Mouse (Mus musculus) testis, adult 2 months (tissue): ENCODE data around the gene Tnfrsf13c.

ENCODE experiments used
- CTCF ChIP-seq: fragments of 200-500 bp; IDR thresholded peaks from 2 replicates; pipeline ENCODE4 v1.5.1; 2012; ENCODE audit warnings: low read depth, mild to moderate bottlenecking, inconsistent platforms, low read length, moderate library complexity; ENCODE audit not compliant: control insufficient read depth, insufficient read depth, insufficient replicate concordance
- POLR2A ChIP-seq: fragments of 200-500 bp; IDR thresholded peaks from 2 replicates; pipeline ENCODE4 v1.6.1; 2012; ENCODE audit warnings: low read depth, mild to moderate bottlenecking, inconsistent platforms, low read length, moderate library complexity; ENCODE audit not compliant: control insufficient read depth

GRCm38 (mm10) chr15:82231591-82232378 lies 7.6 kb upstream of the Tnfrsf13c start:
- TF ChIP-seq CTCF (no peak), POLR2A (no peak)
